Mouse (Mus musculus) thymus, postnatal 14 days (tissue): ENCODE measurements around the gene Zcchc9.

ENCODE experiments used
- DNase-seq: peaks from one replicate; pipeline ENCODE4 v3.0.0; 2021

The Zcchc9 gene

DNA sequence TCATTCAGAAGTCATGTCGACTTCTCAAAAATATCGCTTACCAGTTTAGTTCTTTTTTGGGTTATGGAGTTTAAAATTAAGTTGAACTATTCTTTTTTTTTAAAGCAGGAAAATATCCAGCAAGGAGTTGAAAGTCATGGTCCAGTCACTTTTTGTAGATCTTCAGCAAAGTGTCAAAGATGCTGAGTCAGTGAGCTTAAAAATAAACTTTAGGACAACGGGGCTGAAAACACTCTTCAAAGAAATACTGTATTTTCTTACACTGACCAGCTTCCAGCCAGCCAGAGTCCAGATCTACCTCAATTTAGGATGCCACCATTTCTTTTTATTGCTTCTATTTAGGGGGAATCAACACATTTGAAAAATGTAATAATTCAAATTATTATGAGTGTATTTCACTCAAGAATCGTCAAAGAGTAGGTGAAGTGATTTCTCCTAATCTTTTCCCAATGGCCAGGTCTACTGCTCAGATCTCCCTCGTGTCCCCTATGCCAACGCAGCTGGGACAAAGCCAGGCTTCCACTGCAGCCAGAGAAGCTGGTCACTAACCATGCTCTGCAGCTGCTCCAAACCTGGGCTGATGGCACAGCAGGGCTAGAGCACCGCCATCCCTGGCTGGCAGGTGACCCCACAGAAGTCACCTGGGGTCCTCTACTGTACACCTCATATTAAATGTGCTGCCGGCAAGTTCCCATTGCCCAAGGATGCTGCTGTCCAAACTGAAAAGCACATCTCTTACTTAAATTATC, 47.0 kb downstream of the Zcchc9 start:
- no peak for DNase-seq

DNA sequence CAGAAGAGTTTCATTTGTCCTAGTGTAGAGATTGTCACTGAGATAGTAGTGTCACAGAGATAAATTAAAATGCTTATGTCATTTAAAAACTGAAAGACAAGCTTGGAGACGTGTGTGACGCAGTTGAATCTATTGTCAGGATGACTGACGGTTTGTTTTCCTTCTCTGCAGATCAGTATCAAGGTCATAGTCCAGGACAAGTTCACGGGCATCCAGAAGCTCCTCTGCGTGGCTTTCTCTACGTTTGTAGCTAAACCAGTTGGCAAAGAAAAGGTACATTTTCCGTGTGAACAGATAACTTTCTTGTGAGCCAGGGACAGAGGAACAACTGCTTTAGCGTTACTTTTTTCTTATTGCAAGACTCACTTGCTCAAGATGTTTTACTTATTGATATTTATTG, 47.7 kb downstream of the Zcchc9 start:
- no peak for DNase-seq

DNA sequence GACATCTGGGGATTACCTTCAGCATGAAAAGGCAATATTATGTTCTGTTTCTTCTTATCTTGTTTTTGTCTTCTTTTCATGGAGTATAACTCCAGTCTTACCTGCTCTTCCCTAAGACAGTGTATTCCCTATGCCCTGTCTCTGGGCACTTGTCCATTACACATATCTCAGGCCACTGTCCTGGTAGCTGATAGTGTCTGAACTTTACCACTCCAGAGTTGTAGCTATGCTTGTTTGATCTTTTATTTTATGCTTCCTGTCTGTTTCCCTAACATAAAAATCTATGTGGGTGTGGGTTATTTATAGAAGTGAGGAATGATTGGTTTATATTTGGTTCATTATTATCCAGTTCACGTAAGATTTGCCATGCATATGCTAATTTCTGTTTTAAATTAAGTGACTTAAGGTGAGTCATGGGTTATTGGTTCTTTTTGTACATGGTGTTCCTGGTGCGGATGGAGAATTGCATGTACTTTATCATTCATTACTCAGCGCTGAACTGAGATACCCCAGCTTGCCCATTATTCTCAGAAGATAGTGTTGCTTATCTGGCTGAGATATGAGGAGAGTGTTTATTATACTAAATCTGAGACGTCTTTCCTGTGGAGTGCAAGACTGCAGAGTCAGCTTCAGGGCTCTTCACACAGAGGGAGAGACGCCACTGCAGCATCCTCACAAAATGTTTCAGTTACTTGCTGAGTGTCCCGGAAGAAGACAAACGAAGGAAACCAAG, 49.0 kb downstream of the Zcchc9 start:
- DNase-seq = no peak

DNA sequence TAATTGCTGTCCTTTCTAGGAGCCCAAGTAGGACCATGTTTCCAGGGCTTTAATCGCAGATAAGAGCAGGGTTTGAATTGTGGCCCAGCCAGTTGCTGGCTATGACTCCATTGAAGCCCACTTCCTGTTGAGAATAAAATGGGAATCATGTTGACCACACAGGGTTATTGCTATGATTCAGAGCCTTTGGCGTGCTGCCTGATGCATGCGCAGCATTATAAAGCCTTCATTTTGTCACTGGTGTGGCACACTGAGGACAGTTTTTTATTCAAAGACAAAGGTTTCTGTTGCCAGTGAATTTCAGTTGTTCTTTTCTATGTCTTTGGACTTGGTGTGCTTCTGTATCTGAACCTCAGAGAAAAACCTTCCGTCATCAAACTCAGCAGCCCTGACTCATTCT, 51.3 kb downstream of the Zcchc9 start:
- no peak for DNase-seq

DNA sequence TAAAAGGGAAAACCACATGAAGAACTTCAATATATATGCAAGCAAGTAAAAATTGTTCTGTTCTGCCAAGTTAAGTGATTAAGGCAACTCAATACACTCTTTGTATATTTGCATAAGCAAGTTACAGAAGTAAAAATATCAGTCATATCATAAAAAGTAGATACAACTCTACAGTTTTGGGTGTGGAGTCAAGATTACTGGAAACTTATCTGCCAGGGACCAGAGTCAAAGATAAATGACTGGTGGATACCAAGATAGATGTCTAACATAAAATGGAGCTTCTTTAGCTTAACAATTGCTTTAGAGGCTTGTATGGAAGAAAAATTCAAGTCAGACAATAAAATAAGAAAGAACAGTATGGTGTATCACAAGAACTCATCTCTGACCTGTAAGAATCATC, 52.7 kb downstream of the Zcchc9 start:
- DNase-seq = no peak

DNA sequence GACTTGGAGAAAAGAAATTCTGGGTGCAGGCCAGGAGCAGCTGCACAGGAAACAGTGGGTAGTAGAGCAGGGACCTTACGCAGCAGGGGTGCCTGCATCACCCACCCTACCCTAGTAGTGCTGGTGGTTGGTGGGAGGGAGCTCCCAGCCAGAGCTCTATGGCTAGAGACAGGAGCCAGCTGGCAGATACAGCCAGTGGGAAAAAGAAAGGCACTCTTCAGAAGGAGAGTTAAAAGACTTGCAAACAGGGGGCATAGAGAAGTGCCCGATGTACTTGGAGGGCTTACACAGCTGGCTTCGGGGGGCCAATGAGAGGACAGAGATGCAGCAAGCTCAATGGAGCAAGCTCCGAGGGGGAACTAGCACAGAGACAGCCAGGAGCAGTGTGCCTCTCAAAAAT, 53.8 kb downstream of the Zcchc9 start:
- peak; percentile 43 for DNase-seq

DNA sequence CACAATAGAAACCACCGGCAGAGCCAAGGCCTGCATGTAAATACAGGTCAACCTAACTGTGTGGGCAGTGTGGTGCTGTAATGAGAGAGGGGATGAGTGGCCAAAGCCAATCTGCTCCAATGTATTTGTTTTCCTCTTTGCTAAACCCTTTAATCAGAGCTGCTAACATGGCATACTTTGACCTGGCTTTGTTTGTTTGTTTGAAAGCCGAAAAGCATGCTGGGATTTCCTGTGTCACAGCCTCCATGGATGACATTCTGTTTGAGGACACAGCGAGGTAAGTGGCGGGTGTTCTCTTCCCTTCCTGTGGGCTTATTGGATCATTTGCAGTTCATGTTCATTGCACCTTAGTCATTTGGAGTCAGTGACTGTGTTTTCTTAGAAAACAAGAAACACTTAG, 57.5 kb downstream of the Zcchc9 start:
- no peak for DNase-seq

DNA sequence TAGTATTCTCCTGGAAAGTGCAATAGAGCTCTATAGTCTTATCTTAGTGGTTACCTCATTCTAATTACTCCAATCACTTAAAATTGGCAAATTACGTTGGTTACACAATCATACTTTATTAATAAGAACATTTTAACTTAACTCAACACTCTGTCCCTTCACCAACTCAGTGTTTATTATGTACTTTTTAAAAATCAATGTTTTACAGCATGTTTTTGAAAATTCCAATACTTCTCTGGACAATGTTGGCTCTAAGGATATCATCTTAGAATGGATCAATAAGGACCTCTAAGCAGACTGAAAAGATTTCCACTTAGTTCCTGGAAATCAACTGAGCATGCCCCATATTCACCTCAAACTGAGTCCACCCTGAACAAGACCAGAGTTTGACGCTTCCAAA, 59.1 kb downstream of the Zcchc9 start:
- DNase-seq = no peak
